Mouse (Mus musculus): ENCODE data around the gene Olfr221. TPM values are rescaled to one million over a fixed set of nuclear protein-coding genes. Genes with fewer than 3 reads are reported as not detected.
"Not testable (repeated sequence)": the region's sequence is repeated elsewhere in the genome, so short reads cannot be mapped to it uniquely, and the experiment has no call there.

Gene Olfr221
- 0.45 and 0.53 TPM in 2 replicates for polyA plus RNA-seq (2012; rRNA removed)

GRCm38 (mm10) chr14:52042359-52042758, at the start of gene Olfr221:
TSS of gene Olfr221 (minus strand) at chr14:52042459.
- H3K27me3 ChIP-seq (ENCODE audit: control insufficient read depth, insufficient read depth, low read length); H3K27ac ChIP-seq (ENCODE audit: control insufficient read depth, insufficient read depth, low read depth, low read length); H3K4me3 ChIP-seq (ENCODE audit: control insufficient read depth, low read depth, low read length); H3K4me1 ChIP-seq (ENCODE audit: control insufficient read depth, insufficient read depth, low read length); H3K36me3 ChIP-seq (ENCODE audit: control insufficient read depth, insufficient read depth, low read length): not testable (repeated sequence)

DNA sequence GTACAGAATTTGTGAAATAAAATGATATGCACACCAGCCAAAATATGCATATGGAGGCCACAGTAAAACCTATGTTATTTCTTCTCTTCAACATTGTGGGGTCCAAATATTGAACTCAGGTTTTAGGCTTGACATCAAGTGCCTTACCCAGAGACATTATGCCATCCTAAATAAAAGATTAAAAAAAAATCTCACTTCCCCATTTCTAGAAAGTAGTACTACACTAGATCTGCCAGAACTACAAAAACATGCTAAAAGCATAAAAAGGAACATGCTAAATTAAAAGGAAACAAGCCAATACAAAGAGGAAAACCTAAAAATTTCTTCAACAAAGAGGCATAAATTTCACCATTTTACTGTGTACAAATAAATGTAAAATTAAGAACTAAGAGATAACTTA, 40.8 kb upstream of the Olfr221 start:
- Histone ChIP-seq H3K36me3 (ENCODE audit: control insufficient read depth, insufficient read depth, low read length) (no peaks in the 10 kb centered on the region), H3K4me3 (ENCODE audit: control insufficient read depth, low read depth, low read length) (no peak overlapping the region), H3K27ac (ENCODE audit: control insufficient read depth, insufficient read depth, low read depth, low read length) (no peak overlapping the region), H3K4me1 (ENCODE audit: control insufficient read depth, insufficient read depth, low read length) (no peaks in the 10 kb centered on the region), H3K27me3 (ENCODE audit: control insufficient read depth, insufficient read depth, low read length) (no peaks in the 10 kb centered on the region)
- TF ChIP-seq CTCF (IDR thresholded peaks at IDR 0.05; ENCODE audit: control insufficient read depth, insufficient read depth, insufficient replicate concordance, low read depth, low read length) (no peak), POLR2A (IDR thresholded peaks at IDR 0.05; ENCODE audit: control insufficient read depth, low read depth, low read length) (no peak)

DNA sequence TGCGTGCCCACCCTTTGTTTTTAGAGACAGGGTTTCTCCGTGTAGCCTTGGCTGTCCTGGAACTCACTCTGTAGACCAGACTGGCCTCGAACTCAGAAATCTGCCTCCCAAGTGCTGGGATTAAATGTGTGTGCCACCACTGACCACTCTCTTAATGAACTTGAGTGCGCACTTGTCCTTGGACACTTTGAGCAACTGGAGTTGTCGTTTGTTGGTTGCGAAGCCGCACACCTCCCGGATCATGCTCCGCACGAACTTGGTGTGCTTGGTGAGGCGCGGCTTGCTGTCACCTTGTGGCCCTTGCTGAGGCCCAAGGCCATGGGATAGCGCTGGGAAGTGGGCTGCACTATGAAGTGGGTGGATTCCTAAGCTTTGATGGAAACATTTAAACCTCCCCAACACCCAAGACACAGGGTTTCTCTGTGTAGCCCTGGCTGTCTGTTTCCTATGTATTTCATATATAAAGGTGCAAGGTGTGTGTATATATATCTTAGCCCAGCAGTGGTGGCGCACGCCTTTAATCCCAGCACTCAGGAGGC, 29.4 kb upstream of the Olfr221 start:
- Histone ChIP-seq H3K4me1 (ENCODE audit: control insufficient read depth, insufficient read depth, low read length) (no peaks in the 10 kb centered on the region), H3K27me3 (ENCODE audit: control insufficient read depth, insufficient read depth, low read length) (no peaks in the 10 kb centered on the region), H3K4me3 (ENCODE audit: control insufficient read depth, low read depth, low read length) (no peak overlapping the region), H3K36me3 (ENCODE audit: control insufficient read depth, insufficient read depth, low read length) (no peaks in the 10 kb centered on the region; the same call in 1 of the 2 replicates), H3K27ac (ENCODE audit: control insufficient read depth, insufficient read depth, low read depth, low read length) (no peak overlapping the region)
- no peak for TF ChIP-seq POLR2A (IDR thresholded peaks at IDR 0.05; ENCODE audit: control insufficient read depth, low read depth, low read length)
- TF ChIP-seq CTCF (IDR thresholded peaks at IDR 0.05; ENCODE audit: control insufficient read depth, insufficient read depth, insufficient replicate concordance, low read depth, low read length) = 0 out of 2 replicates have a peak, but pooled peaks have one; percentile 2

DNA sequence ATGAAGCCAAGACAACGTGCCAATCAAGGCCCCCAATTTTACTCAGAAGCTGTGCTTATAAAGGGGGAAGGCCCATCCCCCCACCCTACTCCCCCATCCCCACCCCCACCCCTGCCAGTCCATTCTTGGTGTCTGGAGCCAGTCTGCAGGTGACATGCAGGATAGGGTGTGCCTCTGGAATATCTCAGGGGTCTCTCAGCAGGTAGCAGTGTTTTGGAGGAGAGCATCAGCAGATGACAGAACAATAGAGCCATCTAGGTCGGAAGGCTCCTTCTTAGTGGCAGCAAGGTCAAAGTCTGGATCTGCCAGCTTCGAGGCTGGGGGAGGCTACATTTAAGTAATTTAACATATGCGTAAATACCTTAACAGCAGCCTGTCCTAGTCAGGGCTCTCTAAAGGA, 23.9 kb upstream of the Olfr221 start:
- Histone ChIP-seq H3K4me1 (ENCODE audit: control insufficient read depth, insufficient read depth, low read length) (no peaks in the 10 kb centered on the region), H3K36me3 (ENCODE audit: control insufficient read depth, insufficient read depth, low read length) (no peaks in the 10 kb centered on the region), H3K4me3 (ENCODE audit: control insufficient read depth, low read depth, low read length) (no peak overlapping the region), H3K27ac (ENCODE audit: control insufficient read depth, insufficient read depth, low read depth, low read length) (no peak overlapping the region), H3K27me3 (ENCODE audit: control insufficient read depth, insufficient read depth, low read length) (no peaks in the 10 kb centered on the region)
- TF ChIP-seq CTCF (IDR thresholded peaks at IDR 0.05; ENCODE audit: control insufficient read depth, insufficient read depth, insufficient replicate concordance, low read depth, low read length) (no peak), POLR2A (IDR thresholded peaks at IDR 0.05; ENCODE audit: control insufficient read depth, low read depth, low read length) (no peak)

- H3K27me3 ChIP-seq (ENCODE audit: control insufficient read depth, insufficient read depth, low read length) = no peaks in the 10 kb centered on the region
These were observed 19.5 kb upstream of the Olfr221 start for GRCm38 (mm10) chr14:52061798-52062197.

GRCm38 (mm10) chr14:52060800-52061199, 18.5 kb upstream of the Olfr221 start:
- H3K4me1 ChIP-seq (ENCODE audit: control insufficient read depth, insufficient read depth, low read length) = no peaks in the 10 kb centered on the region
- H3K36me3 ChIP-seq (ENCODE audit: control insufficient read depth, insufficient read depth, low read length) = no peaks in the 10 kb centered on the region
- no peak overlapping the region for H3K4me3 ChIP-seq (ENCODE audit: control insufficient read depth, low read depth, low read length)
- H3K27ac ChIP-seq (ENCODE audit: control insufficient read depth, insufficient read depth, low read depth, low read length) = no peak overlapping the region
- H3K27me3 ChIP-seq (ENCODE audit: control insufficient read depth, insufficient read depth, low read length) = no peaks in the 10 kb centered on the region
- TF ChIP-seq POLR2A (IDR thresholded peaks at IDR 0.05; ENCODE audit: control insufficient read depth, low read depth, low read length) (no peak), CTCF (IDR thresholded peaks at IDR 0.05; ENCODE audit: control insufficient read depth, insufficient read depth, insufficient replicate concordance, low read depth, low read length) (no peak)

More at GRCm38 (mm10) chr14:52061798-52062197, 19.5 kb upstream of the Olfr221 start:
- no peak overlapping the region for H3K4me3 ChIP-seq (ENCODE audit: control insufficient read depth, low read depth, low read length)
- TF ChIP-seq POLR2A (IDR thresholded peaks at IDR 0.05; ENCODE audit: control insufficient read depth, low read depth, low read length) (no peak), CTCF (IDR thresholded peaks at IDR 0.05; ENCODE audit: control insufficient read depth, insufficient read depth, insufficient replicate concordance, low read depth, low read length) (no peak)
- no peak overlapping the region for H3K27ac ChIP-seq (ENCODE audit: control insufficient read depth, insufficient read depth, low read depth, low read length)
- no peaks in the 10 kb centered on the region for H3K4me1 ChIP-seq (ENCODE audit: control insufficient read depth, insufficient read depth, low read length)
- H3K36me3 ChIP-seq (ENCODE audit: control insufficient read depth, insufficient read depth, low read length) = no peaks in the 10 kb centered on the region

GRCm38 (mm10) chr14:52059982-52060381, 17.7 kb upstream of the Olfr221 start:
- Histone ChIP-seq H3K36me3 (ENCODE audit: control insufficient read depth, insufficient read depth, low read length) (no peaks in the 10 kb centered on the region), H3K4me3 (ENCODE audit: control insufficient read depth, low read depth, low read length) (no peak overlapping the region), H3K4me1 (ENCODE audit: control insufficient read depth, insufficient read depth, low read length) (no peaks in the 10 kb centered on the region), H3K27ac (ENCODE audit: control insufficient read depth, insufficient read depth, low read depth, low read length) (no peak overlapping the region), H3K27me3 (ENCODE audit: control insufficient read depth, insufficient read depth, low read length) (no peaks in the 10 kb centered on the region)
- TF ChIP-seq CTCF (IDR thresholded peaks at IDR 0.05; ENCODE audit: control insufficient read depth, insufficient read depth, insufficient replicate concordance, low read depth, low read length) (no peak), POLR2A (IDR thresholded peaks at IDR 0.05; ENCODE audit: control insufficient read depth, low read depth, low read length) (no peak)

GRCm38 (mm10) chr14:52052720-52053119, 10.5 kb upstream of the Olfr221 start:
- H3K36me3 ChIP-seq (ENCODE audit: control insufficient read depth, insufficient read depth, low read length); H3K27ac ChIP-seq (ENCODE audit: control insufficient read depth, insufficient read depth, low read depth, low read length); H3K27me3 ChIP-seq (ENCODE audit: control insufficient read depth, insufficient read depth, low read length); H3K4me3 ChIP-seq (ENCODE audit: control insufficient read depth, low read depth, low read length); H3K4me1 ChIP-seq (ENCODE audit: control insufficient read depth, insufficient read depth, low read length): not testable (repeated sequence)

Measured in testis, adult 2 months (tissue).